Mouse (Mus musculus) adrenal gland, postnatal 0 days (tissue): ENCODE results near the gene Vmn1r63. TPM values are rescaled to one million over a fixed set of nuclear protein-coding genes. Genes with fewer than 3 reads are reported as not detected.

Source experiments
- polyA plus RNA-seq: library from polyadenylated mRNA; unstranded; fragments of >200 nt; fragmentation: Nextera tagmentation; extraction: Ambion mirVana; gene quantifications from 2 replicates; pipeline ENCODE4 v1.2.1, GENCODE M21; 2015

Vmn1r63 gene
- polyA plus RNA-seq: not detected in 2 replicates

DNA sequence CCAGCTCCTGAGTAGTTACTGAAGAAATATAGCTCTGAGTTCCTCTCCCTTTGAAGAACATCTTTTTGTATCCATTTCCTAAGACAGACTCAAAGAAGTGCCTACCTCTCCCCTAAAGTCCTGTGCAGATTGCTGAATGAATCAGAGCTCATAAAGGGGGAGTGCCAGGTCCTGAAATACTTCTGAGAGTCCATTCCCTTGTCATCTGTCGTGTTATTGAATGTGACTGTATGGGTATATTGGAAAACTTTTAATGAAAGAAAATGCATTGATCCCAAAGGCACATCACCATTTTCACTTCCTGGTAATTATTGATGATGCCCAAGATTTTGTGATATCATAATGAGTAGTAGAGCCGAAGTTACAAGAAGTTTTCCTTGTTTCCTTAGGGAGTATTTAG, at the start of gene Vmn1r63:
TSS of gene Vmn1r63 (minus strand) at position 101 of the 400 bp plus-strand sequence.

Other genes with a start within 250 kb of the Vmn1r63 start
- not detected in 2 replicates for gene Vmn1r61, start 192.2 kb downstream of the Vmn1r63 start, polyA plus RNA-seq
- gene Vmn1r62, start 131.8 kb downstream of the Vmn1r63 start, polyA plus RNA-seq: not detected in 2 replicates
- gene Vmn1r64, start 79.1 kb upstream of the Vmn1r63 start, polyA plus RNA-seq: not detected in 2 replicates
- gene Vmn1r65, start 205.6 kb upstream of the Vmn1r63 start, polyA plus RNA-seq: not detected in 2 replicates
- not detected in 2 replicates for gene Nlrp4c, start 239.7 kb upstream of the Vmn1r63 start, polyA plus RNA-seq